In genomic region chr10:80035148-80035547, GRCm38 (mm10) we compare ENCODE assay signal across 8 mouse cellular contexts. TPM values are rescaled to one million over a fixed set of nuclear protein-coding genes. Genes with fewer than 3 reads are reported as not detected.
DNase-seq lines count a peak whose midpoint lies in the region; ATAC-seq and TF ChIP-seq lines count a peak whose summit lies in the region.
"Had no signal": no experiment of that assay in that cellular context is flagged by ENCODE, and none has a peak within 500 bp of the region (broad histone marks: within the 10 kb centered on the region; RNA-seq: fewer than 3 reads in every experiment).

No protein-coding gene starts in this region.

- no peak overlapping the region for H3K9ac ChIP-seq in intestine, embryonic 14.5 days (ENCODE audit: low read length)

- TF ChIP-seq CTCF in kidney, adult 2 months (conservative IDR thresholded peaks at IDR 0.05; ENCODE audit: insufficient read depth, insufficient read length, low read depth, low read length) = no peak
- no peak for TF ChIP-seq CTCF in spleen, adult 2 months (IDR thresholded peaks at IDR 0.05; ENCODE audit: extremely low read depth, insufficient read depth, insufficient read length, insufficient replicate concordance)

- H3K4me2 ChIP-seq in intestine, embryonic 14.5 days (ENCODE audit: low read length) = no peak overlapping the region

- TF ChIP-seq POLR2A in kidney, adult 2 months (IDR thresholded peaks at IDR 0.05; ENCODE audit: low read depth, low read length) = peak; percentile 5
- TF ChIP-seq POLR2A in spleen, adult 2 months (IDR thresholded peaks at IDR 0.05; ENCODE audit: low read depth, low read length) = no peak

- DNase-seq in kidney, adult 2 months = peak; percentile 60
- DNase-seq in kidney, adult 18-20 months = no peak
- DNase-seq in spleen, adult 2 months (ENCODE audit: low read depth in 1 of 2, low spot score in 2 of 2) = no peak
- no peak for DNase-seq in spleen, adult 12 weeks (ENCODE audit: low spot score)
- no peak for DNase-seq in intestine, embryonic 14.5 days (ENCODE audit: low spot score)
- no peak for DNase-seq in ovary, adult 18-20 months (ENCODE audit: low spot score)
- DNase-seq in adrenal gland, postnatal 25 days = no peak
- DNase-seq: kidney, adult 11 months had no signal

- ATAC-seq in intestine, embryonic 14.5 days (replicated peaks; ENCODE audit: low FRiP score, low TSS enrichment, low read depth) = no peak

- no peaks in the 10 kb centered on the region for H3K9me3 ChIP-seq in intestine, embryonic 14.5 days (ENCODE audit: control insufficient read depth, low read length)

- no peaks in the 10 kb centered on the region for H3K27me3 ChIP-seq in kidney, adult 2 months (replicated peaks; ENCODE audit: control insufficient read depth, insufficient read depth, low read length)
- no peaks in the 10 kb centered on the region for H3K27me3 ChIP-seq in spleen, adult 2 months (ENCODE audit: control insufficient read depth, insufficient read depth, low read length)
- no peaks in the 10 kb centered on the region for H3K27me3 ChIP-seq in intestine, embryonic 14.5 days (replicated peaks; ENCODE audit: control insufficient read depth, insufficient read depth, low read length)

- no peaks in the 10 kb centered on the region; the same call in 1 of the 2 replicates for H3K36me3 ChIP-seq in kidney, adult 2 months (ENCODE audit: control insufficient read depth, insufficient read depth, low read length)
- peaks cover 46% of the 10 kb centered on the region for H3K36me3 ChIP-seq in spleen, adult 2 months (ENCODE audit: control insufficient read depth, insufficient read depth, low read length)
- peaks cover 41% of the 10 kb centered on the region for H3K36me3 ChIP-seq in intestine, embryonic 14.5 days (ENCODE audit: control insufficient read depth, insufficient read depth, low read length)

- no peak overlapping the region for H3K4me3 ChIP-seq in kidney, adult 2 months (ENCODE audit: insufficient read depth, low read depth, low read length)
- no peak overlapping the region for H3K4me3 ChIP-seq in spleen, adult 2 months (ENCODE audit: extremely low read depth, insufficient read depth, insufficient read length)
- no peak overlapping the region for H3K4me3 ChIP-seq in intestine, embryonic 14.5 days (ENCODE audit: low read depth, low read length)

- no peak overlapping the region for H3K27ac ChIP-seq in kidney, adult 2 months (ENCODE audit: insufficient read depth, low read depth, low read length)
- H3K27ac ChIP-seq in spleen, adult 2 months (ENCODE audit: insufficient read depth, low read length) = peak overlapping the region; percentile 33; the same call in 1 of the 2 replicates
- 0 out of 2 replicates have a peak overlapping the region, but pooled peaks have one; percentile 14 for H3K27ac ChIP-seq in intestine, embryonic 14.5 days (ENCODE audit: low read depth)

- peaks cover 10% of the 10 kb centered on the region; the same call in 1 of the 2 replicates for H3K4me1 ChIP-seq in kidney, adult 2 months (ENCODE audit: control insufficient read depth, insufficient read depth, low read length)
- H3K4me1 ChIP-seq in spleen, adult 2 months (ENCODE audit: control insufficient read depth, insufficient read depth, insufficient read length) = peaks cover 49% of the 10 kb centered on the region
- peaks cover 38% of the 10 kb centered on the region for H3K4me1 ChIP-seq in intestine, embryonic 14.5 days (replicated peaks; ENCODE audit: control insufficient read depth, insufficient read depth, low read length)

- 77% methylated on average over 8 of the region's 8 CpGs for WGBS in kidney, adult 2 months
- WGBS in spleen, adult 2 months = 91% methylated on average over 8 of the region's 8 CpGs
- WGBS in intestine, embryonic 14.5 days = 87% methylated on average over 8 of the region's 8 CpGs

RNA-seq across cellular contexts. Expression of gene Polr2e, which starts 4.4 kb away (rescaled TPM):
- 230 and 235 TPM in 2 replicates for polyA plus RNA-seq in kidney, adult 2 months (2012; rRNA removed)
- polyA plus RNA-seq in spleen, adult 2 months (2012; rRNA removed) = 139 and 182 TPM in 2 replicates
- 255 and 274 TPM in 2 replicates for polyA plus RNA-seq in intestine, embryonic 14.5 days (2014; fragmentation: Nextera tagmentation; extraction: Ambion mirVana)
- 84.3 and 101 TPM in 2 replicates for total RNA-seq in adrenal gland, postnatal 25 days (2021)

RNA-seq across cellular contexts. Expression of gene Gpx4, which starts 11.8 kb away (rescaled TPM):
- 1,431 and 1,557 TPM in 2 replicates for polyA plus RNA-seq in kidney, adult 2 months (2012; rRNA removed)
- 238 and 259 TPM in 2 replicates for polyA plus RNA-seq in spleen, adult 2 months (2012; rRNA removed)
- 607 and 623 TPM in 2 replicates for polyA plus RNA-seq in intestine, embryonic 14.5 days (2014; fragmentation: Nextera tagmentation; extraction: Ambion mirVana)
- total RNA-seq in adrenal gland, postnatal 25 days (2021) = 977 and 1,201 TPM in 2 replicates

RNA-seq across cellular contexts. Expression of gene Arhgap45, which starts 18.7 kb away (rescaled TPM):
- polyA plus RNA-seq in kidney, adult 2 months (2012; rRNA removed) = 9.6 and 25.5 TPM in 2 replicates
- 492 and 574 TPM in 2 replicates for polyA plus RNA-seq in spleen, adult 2 months (2012; rRNA removed)
- 6.8 and 8.0 TPM in 2 replicates for polyA plus RNA-seq in intestine, embryonic 14.5 days (2014; fragmentation: Nextera tagmentation; extraction: Ambion mirVana)
- 3.7 and 4.3 TPM in 2 replicates for total RNA-seq in adrenal gland, postnatal 25 days (2021)

RNA-seq across cellular contexts. Expression of gene Abca7, which starts 38.9 kb away (rescaled TPM):
- polyA plus RNA-seq in kidney, adult 2 months (2012; rRNA removed) = 10.6 and 11.8 TPM in 2 replicates
- polyA plus RNA-seq in spleen, adult 2 months (2012; rRNA removed) = 50.4 and 64.5 TPM in 2 replicates
- 3.7 and 3.8 TPM in 2 replicates for polyA plus RNA-seq in intestine, embryonic 14.5 days (2014; fragmentation: Nextera tagmentation; extraction: Ambion mirVana)
- 24.2 and 29.1 TPM in 2 replicates for total RNA-seq in adrenal gland, postnatal 25 days (2021)

RNA-seq across cellular contexts. Expression of gene Cnn2, which starts 46.8 kb away (rescaled TPM):
- polyA plus RNA-seq in kidney, adult 2 months (2012; rRNA removed) = 52.3 and 55.5 TPM in 2 replicates
- polyA plus RNA-seq in spleen, adult 2 months (2012; rRNA removed) = 297 and 409 TPM in 2 replicates
- polyA plus RNA-seq in intestine, embryonic 14.5 days (2014; fragmentation: Nextera tagmentation; extraction: Ambion mirVana) = 320 and 368 TPM in 2 replicates
- 28.3 and 29.8 TPM in 2 replicates for total RNA-seq in adrenal gland, postnatal 25 days (2021)

Comparison
In these comparisons a context has a peak if more than half of its experiments do, and no peak if none do; other contexts are left out.
1. RNA of gene Arhgap45, which starts 18.7 kb away (polyA plus RNA-seq): 492 to 574 TPM in spleen, adult 2 months; 9.6 to 25.5 TPM in kidney, adult 2 months and 6.8 to 8.0 TPM in intestine, embryonic 14.5 days; every median in the first group is over 10 times any median in the second.